Mouse (Mus musculus): ENCODE measurements around the gene AW549877. TPM values are rescaled to one million over a fixed set of nuclear protein-coding genes. Genes with fewer than 3 reads are reported as not detected.

AW549877 gene
- polyA plus RNA-seq, 1 experiment from 2014 or later, result 29.7 TPM

DNA sequence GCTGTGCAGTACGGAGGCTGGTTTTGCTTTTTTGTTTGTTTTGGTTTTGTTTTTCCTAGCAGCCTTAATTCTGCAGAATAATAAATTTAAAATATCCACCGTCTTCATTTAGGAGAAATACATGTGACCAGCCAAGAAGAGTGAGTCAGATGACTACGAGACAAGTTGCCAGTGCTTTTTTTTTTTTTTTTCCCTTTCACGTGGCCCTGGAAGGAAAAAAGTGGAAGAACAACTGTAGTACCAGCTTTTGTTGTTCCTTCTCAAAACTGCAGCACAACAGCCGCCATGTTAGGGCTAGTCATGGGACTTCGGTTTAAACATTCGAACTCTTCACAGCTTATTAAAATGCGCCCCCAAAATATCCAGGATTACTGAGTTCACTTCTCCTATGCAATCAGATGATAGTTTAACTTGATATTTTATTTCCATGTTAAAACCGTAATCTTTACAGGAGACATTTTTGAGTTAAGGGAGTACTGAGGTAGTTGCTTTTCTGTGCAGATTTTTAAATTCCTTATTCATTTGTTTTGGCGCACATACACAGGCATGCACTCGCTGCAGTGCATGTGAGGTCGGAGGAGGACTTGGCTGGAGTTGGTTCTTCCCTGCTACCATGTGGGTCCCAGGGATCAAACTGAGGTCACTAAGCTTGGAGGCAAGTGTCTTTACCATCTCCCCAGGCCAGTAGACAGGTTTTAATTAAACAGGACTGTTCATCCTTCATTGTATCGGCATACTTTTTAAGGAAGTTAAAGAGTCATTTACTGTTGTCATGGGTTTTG is 29.4 kb upstream of the AW549877 start:
- no peaks in the 10 kb centered on the region for H3K27me3 ChIP-seq
- H3K9me3 ChIP-seq, result no peaks in the 10 kb centered on the region
- H3K9ac ChIP-seq, result no peak overlapping the region
- no peak for ATAC-seq (ENCODE audit: insufficient number of reproducible peaks, insufficient read depth, low FRiP score, low TSS enrichment, low read depth)
- H3K36me3 ChIP-seq, result no peaks in the 10 kb centered on the region
- H3K4me1 ChIP-seq, result peaks cover 22% of the 10 kb centered on the region
- H3K4me3 ChIP-seq, result no peak overlapping the region
- no peak overlapping the region for H3K27ac ChIP-seq
- 77% methylated on average over 13 of the region's 13 CpGs for WGBS
- no peak overlapping the region for H3K4me2 ChIP-seq

GRCm38 (mm10) chr15:4023747-4024146 is 28.2 kb upstream of the AW549877 start:
- WGBS, result 75% methylated on average over 2 of the region's 2 CpGs
- no peak for ATAC-seq (ENCODE audit: insufficient number of reproducible peaks, insufficient read depth, low FRiP score, low TSS enrichment, low read depth)

DNA sequence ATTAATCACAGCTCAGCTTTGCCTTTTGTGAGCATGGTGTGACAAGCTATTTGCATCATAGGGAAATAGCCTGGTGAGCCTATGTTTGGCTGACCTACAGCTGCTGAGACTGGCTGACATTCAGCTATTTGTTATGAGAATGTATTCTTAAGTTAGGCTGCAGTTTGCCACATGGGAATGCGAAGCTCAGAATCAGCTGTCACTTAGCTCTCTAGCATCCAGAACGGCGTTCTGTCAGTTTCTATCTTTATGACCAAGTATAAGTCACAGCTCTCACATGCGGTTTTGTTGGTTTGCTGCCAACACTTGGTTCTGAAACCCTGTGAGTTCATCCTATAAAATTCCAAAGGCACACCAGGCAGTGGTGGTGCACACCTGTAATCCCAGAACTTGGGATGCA is 25.2 kb upstream of the AW549877 start:
- Histone ChIP-seq H3K4me2 (no peak overlapping the region), H3K36me3 (no peaks in the 10 kb centered on the region), H3K27ac (no peak overlapping the region), H3K9ac (no peak overlapping the region), H3K9me3 (no peaks in the 10 kb centered on the region), H3K4me1 (peaks cover 8% of the 10 kb centered on the region), H3K27me3 (no peaks in the 10 kb centered on the region), H3K4me3 (no peak overlapping the region)
- no peak for ATAC-seq (ENCODE audit: insufficient number of reproducible peaks, insufficient read depth, low FRiP score, low TSS enrichment, low read depth)
- WGBS, result 75% methylated on average over 4 of the region's 4 CpGs

More at GRCm38 (mm10) chr15:4023747-4024146, 28.2 kb upstream of the AW549877 start:
- H3K27ac ChIP-seq, result no peak overlapping the region
- H3K9me3 ChIP-seq, result no peaks in the 10 kb centered on the region
- H3K27me3 ChIP-seq, result no peaks in the 10 kb centered on the region
- no peak overlapping the region for H3K4me2 ChIP-seq
- no peak overlapping the region for H3K9ac ChIP-seq
- H3K36me3 ChIP-seq, result no peaks in the 10 kb centered on the region
- peaks cover 22% of the 10 kb centered on the region for H3K4me1 ChIP-seq
- H3K4me3 ChIP-seq, result no peak overlapping the region

- Histone ChIP-seq H3K4me1 (no peaks in the 10 kb centered on the region), H3K4me2 (no peak overlapping the region), H3K36me3 (no peaks in the 10 kb centered on the region), H3K27ac (no peak overlapping the region), H3K4me3 (no peak overlapping the region), H3K9ac (no peak overlapping the region), H3K27me3 (no peaks in the 10 kb centered on the region), H3K9me3 (no peaks in the 10 kb centered on the region)
- 72% methylated on average over 2 of the region's 2 CpGs for WGBS
- ATAC-seq (ENCODE audit: insufficient number of reproducible peaks, insufficient read depth, low FRiP score, low TSS enrichment, low read depth), result no peak
Measured at GRCm38 (mm10) chr15:4013873-4014272, 18.3 kb upstream of the AW549877 start.

GRCm38 (mm10) chr15:4000536-4000935 is 5.0 kb upstream of the AW549877 start:
- no peaks in the 10 kb centered on the region for H3K4me1 ChIP-seq
- H3K4me2 ChIP-seq, result no peak overlapping the region
- no peak overlapping the region for H3K4me3 ChIP-seq
- H3K27me3 ChIP-seq, result no peaks in the 10 kb centered on the region
- H3K27ac ChIP-seq, result no peak overlapping the region
- no peak for ATAC-seq (ENCODE audit: insufficient number of reproducible peaks, insufficient read depth, low FRiP score, low TSS enrichment, low read depth)
- H3K9ac ChIP-seq, result no peak overlapping the region
- H3K36me3 ChIP-seq, result no peaks in the 10 kb centered on the region
- 75% methylated on average over 2 of the region's 2 CpGs for WGBS
- peaks cover 8% of the 10 kb centered on the region for H3K9me3 ChIP-seq

DNA sequence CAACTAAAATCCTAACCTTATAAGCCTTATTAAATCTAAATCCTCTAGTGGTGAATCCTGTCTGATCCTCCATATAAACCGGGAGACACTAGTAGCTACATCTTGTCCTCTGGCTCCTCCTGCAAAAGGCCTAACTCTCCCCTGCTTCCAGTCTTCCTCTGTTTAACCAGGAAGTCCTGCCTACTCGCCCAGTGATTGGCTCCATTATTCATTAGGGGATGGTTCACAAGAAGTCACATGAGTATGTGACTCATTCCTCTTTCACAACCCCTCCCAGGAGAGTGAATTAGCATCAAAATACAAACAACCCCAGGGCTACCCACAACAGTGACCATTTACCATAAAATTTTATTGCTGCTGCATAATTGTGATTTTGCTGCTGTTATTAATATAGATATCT is 3.6 kb upstream of the AW549877 start:
- no peak overlapping the region for H3K27ac ChIP-seq
- no peak overlapping the region for H3K4me3 ChIP-seq
- H3K4me1 ChIP-seq, result peaks cover 4% of the 10 kb centered on the region
- no peaks in the 10 kb centered on the region for H3K27me3 ChIP-seq
- H3K36me3 ChIP-seq, result no peaks in the 10 kb centered on the region
- no peak overlapping the region for H3K4me2 ChIP-seq
- 68% methylated on average over 2 of the region's 2 CpGs for WGBS
- H3K9ac ChIP-seq, result no peak overlapping the region
- ATAC-seq (ENCODE audit: insufficient number of reproducible peaks, insufficient read depth, low FRiP score, low TSS enrichment, low read depth), result no peak
- no peaks in the 10 kb centered on the region for H3K9me3 ChIP-seq

GRCm38 (mm10) chr15:3996267-3997010 is 895 bp upstream of the AW549877 start:
- Histone ChIP-seq H3K36me3 (peaks cover 8% of the 10 kb centered on the region), H3K4me2 (peak overlapping the region; percentile 74), H3K4me1 (peaks cover 8% of the 10 kb centered on the region), H3K9me3 (no peaks in the 10 kb centered on the region), H3K27ac (peak overlapping the region; percentile 95), H3K4me3 (peak overlapping the region; percentile 78), H3K9ac (peak overlapping the region; percentile 73), H3K27me3 (no peaks in the 10 kb centered on the region)
- ATAC-seq (ENCODE audit: insufficient number of reproducible peaks, insufficient read depth, low FRiP score, low TSS enrichment, low read depth), result no peak
- 17% methylated on average over 14 of the region's 14 CpGs for WGBS

GRCm38 (mm10) chr15:3994852-3995447 is 594 bp downstream of the AW549877 start:
- H3K4me1 ChIP-seq, result peaks cover 8% of the 10 kb centered on the region
- WGBS, result 19% methylated on average over 14 of the region's 14 CpGs

GRCm38 (mm10) chr15:3987981-3988380 is 7.6 kb downstream of the AW549877 start:
- no peak overlapping the region for H3K4me2 ChIP-seq
- peaks cover 67% of the 10 kb centered on the region for H3K36me3 ChIP-seq
- no peaks in the 10 kb centered on the region for H3K4me1 ChIP-seq
- H3K27ac ChIP-seq, result no peak overlapping the region
- H3K9ac ChIP-seq, result no peak overlapping the region
- H3K9me3 ChIP-seq, result no peaks in the 10 kb centered on the region
- no peak overlapping the region for H3K4me3 ChIP-seq
- ATAC-seq (ENCODE audit: insufficient number of reproducible peaks, insufficient read depth, low FRiP score, low TSS enrichment, low read depth), result no peak
- no peaks in the 10 kb centered on the region for H3K27me3 ChIP-seq
- WGBS, result 69% methylated on average over 2 of the region's 2 CpGs

More at GRCm38 (mm10) chr15:3994852-3995447, 594 bp downstream of the AW549877 start:
- Histone ChIP-seq H3K9me3 (no peaks in the 10 kb centered on the region), H3K36me3 (peaks cover 23% of the 10 kb centered on the region), H3K9ac (peak overlapping the region; percentile 86), H3K4me3 (peak overlapping the region; percentile 78), H3K27me3 (no peaks in the 10 kb centered on the region), H3K4me2 (peak overlapping the region; percentile 74), H3K27ac (peak overlapping the region; percentile 95)
- ATAC-seq (ENCODE audit: insufficient number of reproducible peaks, insufficient read depth, low FRiP score, low TSS enrichment, low read depth), result no peak

DNA sequence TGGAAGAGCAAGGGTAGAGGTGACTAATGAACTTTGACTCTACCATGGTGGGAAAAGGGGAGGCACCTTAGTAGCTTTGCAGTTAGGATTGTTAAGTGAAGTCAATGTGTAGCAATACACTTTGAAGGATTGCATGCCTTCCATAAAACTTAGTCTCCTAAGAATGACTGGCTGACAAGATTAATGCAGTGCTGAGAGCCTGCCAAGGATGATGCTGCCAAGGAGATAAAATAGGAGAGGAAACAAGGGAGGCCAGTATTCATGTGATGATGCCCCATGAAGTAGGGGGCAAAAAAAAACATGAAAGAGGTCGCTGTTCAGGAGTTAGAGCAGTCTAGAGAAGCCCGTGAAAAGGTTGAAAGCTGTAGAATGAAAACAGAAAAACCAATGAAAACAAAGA is 10.7 kb downstream of the AW549877 start:
- Histone ChIP-seq H3K9ac (no peak overlapping the region), H3K9me3 (no peaks in the 10 kb centered on the region), H3K27ac (no peak overlapping the region), H3K4me3 (no peak overlapping the region), H3K36me3 (peaks cover 51% of the 10 kb centered on the region), H3K27me3 (no peaks in the 10 kb centered on the region), H3K4me1 (no peaks in the 10 kb centered on the region), H3K4me2 (no peak overlapping the region)
- 84% methylated on average over 2 of the region's 2 CpGs for WGBS
- ATAC-seq (ENCODE audit: insufficient number of reproducible peaks, insufficient read depth, low FRiP score, low TSS enrichment, low read depth), result no peak

DNA sequence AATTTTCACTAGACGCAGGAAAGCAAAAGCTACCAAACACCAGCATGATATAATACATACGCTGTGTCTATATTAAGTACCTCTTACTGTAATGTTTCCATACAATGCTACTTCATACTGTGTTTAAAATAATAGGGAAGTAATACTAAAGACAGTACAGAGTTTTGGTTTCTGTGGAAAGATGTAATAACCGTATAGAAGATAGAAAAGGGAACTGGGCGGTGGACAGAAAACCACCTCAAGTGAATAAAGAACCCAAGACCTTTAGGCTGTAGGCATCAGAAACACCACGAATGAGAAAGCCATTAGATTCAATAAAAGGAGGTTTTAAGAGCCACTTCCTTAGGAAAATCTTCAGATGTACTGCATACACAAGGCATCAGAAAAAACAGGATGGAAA is 12.8 kb downstream of the AW549877 start:
- Histone ChIP-seq H3K9me3 (no peaks in the 10 kb centered on the region), H3K27me3 (no peaks in the 10 kb centered on the region), H3K27ac (no peak overlapping the region), H3K4me1 (no peaks in the 10 kb centered on the region), H3K4me2 (no peak overlapping the region), H3K36me3 (peaks cover 39% of the 10 kb centered on the region), H3K4me3 (no peak overlapping the region), H3K9ac (no peak overlapping the region)
- WGBS, result 90% methylated on average over 5 of the region's 5 CpGs
- no peak for ATAC-seq (ENCODE audit: insufficient number of reproducible peaks, insufficient read depth, low FRiP score, low TSS enrichment, low read depth)
